Mouse (Mus musculus): ENCODE measurements at regions not wholly inside any gene's neighbourhood (a gene's known extent, or its start where the extent isn't known, plus 50 kb on each side); places are given as distances from the start of the nearest gene placed in this dataset.

DNA sequence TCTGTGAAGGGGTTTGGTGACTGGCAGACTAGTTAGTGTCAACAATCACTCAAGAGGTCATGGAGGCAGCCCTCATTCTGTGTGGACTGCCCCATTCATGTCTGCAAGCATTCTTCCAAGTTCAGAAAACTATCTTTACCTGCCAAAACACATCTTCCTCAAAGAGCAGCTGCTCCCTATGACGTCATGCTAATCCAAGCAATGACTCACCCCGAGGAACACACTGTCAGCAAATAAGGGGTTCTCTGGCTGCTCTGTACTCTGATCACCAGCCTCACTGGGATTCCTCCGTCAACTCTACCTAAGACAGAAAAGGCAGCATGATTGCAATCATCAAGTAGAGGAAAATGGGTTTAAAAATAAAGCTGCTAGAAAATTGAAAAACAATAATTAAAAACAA, 165.4 kb upstream of the Nabp1 start:
- no peak for DNase-seq

DNA sequence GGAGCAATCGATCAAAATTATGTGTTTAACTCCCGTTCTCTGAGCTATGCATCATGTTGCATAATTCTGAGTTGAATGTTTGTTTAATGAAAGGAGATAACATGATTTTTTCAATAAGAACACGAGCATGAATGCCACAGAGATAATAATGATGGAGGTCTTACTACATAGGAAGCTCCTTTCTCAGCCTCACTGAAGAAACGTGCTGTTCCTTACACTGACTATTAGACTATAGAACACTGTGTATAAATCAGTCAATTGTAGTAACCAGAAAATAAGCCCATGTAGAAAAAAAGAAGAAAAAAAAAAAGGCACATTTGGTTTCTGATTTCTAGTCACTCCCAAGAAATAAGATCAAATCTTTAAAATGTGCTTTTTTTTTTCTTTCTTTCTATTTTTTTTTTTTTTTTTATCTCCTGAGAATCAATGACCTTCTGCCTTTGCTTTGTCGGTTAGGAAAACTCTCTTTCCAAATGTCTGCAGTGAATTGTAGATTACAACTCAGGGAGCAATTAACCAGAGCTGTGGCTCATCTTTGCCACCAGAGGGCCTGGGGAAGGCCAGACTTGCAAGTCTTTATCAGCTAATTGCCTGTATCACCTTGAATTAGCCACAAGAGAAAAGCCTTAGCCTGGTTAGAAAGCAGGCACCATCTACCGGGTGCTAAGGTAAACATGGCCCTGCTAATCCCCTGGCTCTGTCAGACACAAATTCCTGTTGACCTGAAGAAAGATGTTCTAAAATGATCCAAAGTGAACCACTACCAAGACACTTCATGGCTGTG, 160.5 kb upstream of the Nabp1 start:
- peak; percentile 33 for DNase-seq

DNA sequence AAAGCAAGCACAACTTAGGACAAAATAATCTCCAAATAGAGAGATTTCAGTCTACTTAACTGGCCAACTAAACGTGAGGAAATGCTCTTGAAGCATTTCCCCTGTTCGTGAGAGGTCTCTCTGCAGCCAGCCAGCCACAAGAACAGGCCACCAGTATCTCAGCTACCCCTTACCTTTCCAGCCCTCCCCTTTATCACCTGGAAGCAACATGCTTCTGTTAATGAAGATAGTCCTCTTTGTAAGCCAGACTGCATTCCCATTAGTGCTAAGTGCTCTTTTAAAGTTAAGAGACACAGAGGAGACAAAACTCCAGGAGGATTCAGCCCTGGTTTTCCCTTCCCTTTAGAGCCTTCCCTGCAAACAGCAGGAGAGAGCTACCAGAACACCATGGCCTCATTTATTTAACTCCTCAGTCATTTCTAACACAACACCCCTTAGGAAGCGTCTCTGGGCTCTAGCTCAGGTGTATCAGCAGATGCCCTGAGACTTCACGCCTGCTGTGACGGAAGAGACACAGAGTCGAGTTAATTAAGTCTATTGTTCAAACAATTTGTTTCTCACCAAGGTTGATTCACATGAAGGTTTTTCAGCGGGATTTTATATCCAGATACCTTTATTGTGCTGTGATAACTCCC, 157.8 kb upstream of the Nabp1 start:
- no peak for DNase-seq

DNA sequence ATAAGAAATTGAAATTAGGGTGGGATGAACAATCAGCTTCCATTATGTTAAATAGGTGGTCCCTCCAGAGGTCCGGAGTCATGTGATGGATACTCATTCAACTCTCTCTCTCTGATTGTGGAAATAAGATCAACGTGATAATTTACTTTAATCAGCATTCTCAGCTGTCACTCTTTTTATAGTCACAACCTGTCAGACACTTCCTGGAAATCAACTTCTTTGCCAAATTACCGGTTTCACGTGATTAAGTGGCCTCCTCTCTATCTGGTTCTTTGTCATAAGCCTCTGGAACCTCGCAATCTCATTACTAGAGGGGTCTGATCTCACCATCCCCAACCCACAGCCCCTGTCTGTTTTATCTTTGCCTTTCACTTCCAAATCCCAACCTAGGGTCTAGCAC, 155.6 kb upstream of the Nabp1 start:
- no peak for DNase-seq

DNA sequence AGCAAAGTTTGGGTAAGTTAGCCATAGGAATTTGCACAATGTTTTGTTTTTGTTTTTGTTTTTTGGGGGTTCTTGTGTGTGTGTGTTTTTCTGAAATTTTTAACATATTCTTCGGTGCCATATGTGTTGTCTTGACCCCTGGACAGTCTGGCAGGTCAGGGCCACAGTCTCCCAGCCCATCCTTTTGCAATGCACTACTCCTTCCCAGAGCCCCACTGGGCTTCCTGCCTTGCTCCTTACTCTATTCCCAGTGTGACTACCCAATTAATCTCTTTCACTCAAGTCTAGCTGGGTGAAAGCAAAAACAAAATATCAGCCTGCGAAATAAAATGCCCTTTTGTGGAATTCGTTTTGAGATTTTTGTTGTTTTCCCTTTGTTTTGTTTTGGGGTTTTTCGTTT, 154.6 kb upstream of the Nabp1 start:
- DNase-seq = no peak

DNA sequence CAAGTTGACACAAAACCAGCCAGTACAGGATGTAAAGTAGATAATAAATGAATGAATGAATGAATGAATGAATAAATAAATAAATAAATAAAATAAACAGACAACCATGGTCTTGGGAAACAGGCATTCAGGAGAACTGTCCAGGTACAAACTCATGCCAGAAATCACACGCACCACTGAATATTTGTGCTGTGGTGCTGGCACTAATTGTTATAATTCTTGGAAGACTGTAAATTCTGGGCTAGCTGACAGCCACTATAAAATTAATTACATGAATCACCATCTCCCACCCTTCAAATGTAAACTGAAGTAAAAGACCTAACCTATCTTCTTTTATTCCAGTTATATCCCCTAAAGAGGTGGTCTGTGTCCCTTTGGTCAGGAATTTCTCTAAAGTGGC, 151.6 kb upstream of the Nabp1 start:
- DNase-seq = no peak

DNA sequence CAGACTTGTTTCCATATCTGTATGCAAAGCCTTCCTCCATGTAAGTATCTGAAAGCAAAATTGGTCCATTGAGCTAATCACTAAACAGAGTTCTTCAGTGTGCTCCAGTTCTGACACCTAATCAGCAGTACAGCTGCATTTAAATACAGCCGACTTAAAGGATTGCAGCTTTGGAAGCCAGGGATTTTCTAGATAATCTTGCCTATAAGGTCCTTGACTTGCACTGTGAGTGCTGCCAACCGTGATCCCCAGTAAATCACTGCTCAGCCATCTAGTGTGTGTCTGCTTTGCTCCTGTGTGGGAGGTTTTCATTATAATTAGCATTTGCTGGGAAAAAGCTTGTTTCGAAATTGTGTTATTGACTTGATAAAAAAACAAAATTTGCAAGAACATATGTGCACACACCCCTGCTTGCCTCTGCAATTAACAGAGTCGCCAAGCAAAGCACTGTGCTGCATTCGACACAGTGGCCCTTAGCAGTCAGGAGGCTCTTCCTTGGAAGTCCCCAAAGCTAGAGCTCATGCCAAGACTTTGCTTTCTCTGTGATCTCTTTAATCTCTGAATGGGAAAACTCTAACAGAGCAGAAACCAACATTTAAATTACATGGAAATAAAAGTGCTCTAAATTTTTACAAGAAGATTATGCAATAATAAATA, 150.0 kb upstream of the Nabp1 start:
- no peak for DNase-seq

DNA sequence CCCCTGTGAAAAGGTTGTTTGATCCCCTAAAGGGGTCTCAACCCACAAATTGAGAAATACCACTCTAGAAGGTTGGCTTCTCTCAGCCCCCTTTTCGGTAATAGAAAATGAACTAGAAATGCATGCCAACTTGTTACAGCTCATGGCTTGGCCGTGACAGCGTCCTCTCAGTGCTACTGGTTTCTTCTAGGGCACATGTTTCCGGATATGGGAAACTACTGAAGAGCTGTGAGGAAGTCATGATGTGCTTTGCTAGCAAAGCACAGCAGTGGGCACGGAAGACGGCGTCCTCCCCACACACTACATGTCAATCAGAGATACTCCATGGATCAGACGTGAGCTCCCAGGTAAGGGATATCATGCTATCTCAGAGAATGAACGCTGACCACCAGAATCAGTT, 148.1 kb upstream of the Nabp1 start:
- DNase-seq = no peak

DNA sequence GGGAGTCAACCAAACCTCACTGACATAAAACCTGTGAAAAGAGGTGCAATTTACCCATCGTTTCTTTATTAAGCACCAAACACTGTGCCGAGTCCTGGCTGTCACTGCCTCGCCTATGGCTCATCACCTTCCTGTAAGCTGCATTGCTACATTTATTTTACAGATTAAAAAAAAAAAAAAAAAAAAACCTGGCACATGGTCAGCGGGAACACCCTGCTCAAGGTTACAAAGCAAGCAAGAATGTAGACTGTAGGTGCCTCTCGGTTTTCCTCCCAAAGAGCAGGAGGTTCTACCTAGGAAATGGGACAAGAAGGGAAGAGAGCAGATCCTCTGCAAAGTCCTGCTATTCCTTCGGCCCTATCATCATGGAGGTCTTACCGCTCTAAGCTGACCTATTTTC, 146.9 kb upstream of the Nabp1 start:
- no peak for DNase-seq

DNA sequence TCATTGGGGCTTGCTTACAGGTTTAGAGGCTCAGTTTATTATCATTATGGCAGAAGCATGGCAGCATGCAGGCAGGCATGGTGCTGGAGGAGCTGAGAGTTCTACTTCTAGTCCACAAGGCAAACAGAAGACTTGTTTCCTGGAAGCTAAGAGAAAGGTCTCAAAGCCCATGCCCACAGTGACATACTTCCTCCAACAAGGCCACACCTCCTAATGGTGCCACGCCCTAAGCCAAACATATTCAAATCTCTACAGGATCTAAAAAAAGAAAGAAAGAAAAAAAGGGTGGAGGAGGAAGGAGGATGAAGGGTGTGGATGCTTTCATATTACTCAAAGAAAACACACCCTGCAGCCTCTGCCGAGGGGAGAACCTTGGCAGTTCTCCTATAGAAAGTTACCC, 146.3 kb upstream of the Nabp1 start:
- DNase-seq = no peak

DNA sequence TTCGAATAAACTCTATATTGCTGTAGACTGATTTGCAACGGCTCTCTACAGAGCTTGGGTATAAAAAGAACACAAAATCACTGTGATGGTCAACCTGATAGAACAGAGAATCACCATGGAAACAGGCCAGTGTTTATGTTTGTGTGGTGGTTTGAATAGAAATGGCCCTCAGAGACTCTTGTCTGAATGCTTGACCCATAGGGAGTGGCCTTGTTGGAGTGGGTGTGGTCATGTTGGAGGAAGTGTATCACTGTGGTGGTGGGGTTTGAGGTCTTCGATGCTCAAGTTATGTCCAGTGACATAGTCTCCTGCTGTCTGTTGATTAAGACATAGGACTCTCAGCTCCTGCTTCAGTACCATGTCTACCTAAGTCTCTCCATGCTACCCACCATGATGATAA, 144.8 kb upstream of the Nabp1 start:
- DNase-seq = no peak

DNA sequence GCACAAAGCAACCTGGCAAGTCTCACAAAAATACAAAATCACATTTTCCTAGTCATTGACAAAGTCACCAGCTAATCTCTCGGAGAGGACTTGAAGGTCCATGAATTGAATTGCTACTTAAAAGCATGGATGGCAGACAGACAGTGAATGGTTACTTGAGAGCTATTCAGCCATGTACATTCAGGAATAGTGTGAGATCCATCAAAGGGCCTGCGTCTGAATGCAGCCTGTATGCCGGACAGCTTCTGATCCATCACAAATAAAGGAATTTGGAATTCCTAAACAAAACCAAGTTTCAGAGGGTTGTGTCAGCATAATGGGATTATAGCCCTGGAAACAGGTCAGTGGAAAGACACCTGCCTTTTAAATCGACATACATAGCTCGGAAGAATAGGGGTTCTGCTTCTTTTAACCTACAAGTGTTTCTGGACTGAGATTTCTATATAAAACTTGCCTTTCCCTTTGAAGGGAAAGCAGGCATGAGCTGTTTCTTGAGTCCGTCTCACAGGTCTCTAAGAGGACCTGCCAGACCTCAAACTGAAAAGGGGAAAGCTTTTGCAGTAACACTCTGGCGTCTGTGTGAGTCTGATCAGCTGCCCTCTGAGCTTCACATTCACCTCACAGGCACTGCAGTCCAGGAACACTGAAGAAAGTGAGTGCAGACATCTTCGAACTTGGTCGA, 144.1 kb upstream of the Nabp1 start:
- DNase-seq = no peak

DNA sequence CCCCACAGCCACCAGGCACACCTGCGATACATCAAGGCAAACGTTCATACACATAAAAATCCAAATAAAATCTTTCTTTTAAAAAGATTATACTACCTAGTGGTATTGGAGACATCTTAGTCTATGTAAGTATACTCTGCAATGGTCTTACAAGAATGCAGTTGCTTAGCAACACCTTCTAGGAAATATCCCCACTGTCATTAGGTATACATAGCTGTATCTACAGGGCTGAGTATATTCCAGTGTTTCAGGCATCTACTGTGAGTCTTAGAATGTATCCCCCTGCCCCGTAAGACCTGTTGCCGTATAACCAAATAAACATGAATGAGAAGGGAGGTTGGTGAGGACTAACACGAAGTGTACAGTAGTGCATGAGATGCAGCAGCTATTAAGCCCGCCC, 142.8 kb upstream of the Nabp1 start:
- DNase-seq = no peak

DNA sequence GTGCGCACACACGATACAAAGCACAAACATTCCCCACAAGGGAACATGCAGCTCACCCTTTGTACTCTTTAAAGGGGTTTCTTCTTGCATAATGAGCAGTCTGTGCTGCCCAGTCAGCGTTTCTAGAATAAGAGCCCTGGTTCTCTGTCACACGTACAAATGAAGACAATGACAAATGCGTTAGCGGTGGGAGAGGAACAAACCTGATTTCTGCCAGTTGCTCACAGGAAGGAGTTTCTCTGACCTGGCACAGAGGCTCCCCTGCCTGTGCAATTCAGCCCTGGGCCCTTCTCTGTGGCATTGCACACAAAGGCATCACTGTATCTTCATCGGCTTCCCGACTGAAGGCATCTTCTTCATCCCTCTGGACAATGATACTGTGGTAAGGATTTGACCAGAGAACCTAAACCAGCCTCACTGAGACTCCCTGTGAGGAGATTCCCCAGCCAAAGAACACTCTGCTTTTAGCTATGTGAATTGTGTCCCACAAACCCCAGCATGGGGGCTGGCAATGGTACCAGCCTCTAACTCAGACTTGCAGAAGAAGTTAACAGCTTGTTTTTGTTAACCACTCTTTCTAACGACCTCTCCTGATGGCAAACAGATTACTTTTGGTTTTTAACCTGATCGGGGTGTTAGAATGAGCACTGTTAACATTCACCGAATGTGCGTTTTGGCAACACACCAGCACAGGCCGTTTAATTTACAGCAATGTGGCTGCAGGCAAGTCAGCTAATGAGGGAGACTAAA, 139.5 kb upstream of the Nabp1 start:
- DNase-seq = no peak

DNA sequence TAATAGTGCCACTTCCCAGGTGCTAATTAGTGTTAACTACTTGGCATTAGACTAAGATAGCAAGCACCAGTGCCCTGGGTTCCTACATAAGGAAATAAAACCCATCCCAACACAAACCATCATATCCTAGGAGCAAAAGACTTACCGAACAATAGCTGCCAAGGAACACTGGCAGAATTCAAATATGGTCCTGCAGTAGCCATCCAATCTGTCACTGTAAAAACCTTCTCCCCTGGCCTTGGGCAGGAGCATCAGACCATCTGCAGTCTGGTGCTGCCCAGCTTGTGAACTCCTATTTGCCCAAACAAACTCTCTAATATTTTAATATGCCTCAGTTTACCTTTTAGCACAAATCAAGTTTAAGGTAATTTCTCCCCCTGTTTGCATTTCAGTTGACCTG, 137.9 kb upstream of the Nabp1 start:
- no peak for DNase-seq

DNA sequence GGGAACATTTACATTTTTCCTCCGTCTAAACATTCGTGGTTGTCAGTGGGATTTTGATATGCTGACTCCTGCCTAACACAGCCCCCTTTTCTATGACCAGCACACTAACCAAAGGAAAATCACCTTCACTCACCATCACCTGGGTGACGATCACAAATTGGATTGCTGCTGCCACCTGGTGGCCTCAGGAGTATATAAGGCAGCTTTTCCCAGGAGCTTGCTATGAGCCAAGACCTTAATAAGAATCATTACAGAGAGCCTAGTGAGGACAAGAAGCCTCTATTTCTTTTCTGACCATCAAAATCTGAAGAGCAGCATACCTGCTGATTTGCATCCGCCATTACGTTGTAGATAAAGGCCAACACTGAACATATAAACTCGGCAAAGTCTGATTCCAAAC, 137.3 kb upstream of the Nabp1 start:
- peak; percentile 83 for DNase-seq

DNA sequence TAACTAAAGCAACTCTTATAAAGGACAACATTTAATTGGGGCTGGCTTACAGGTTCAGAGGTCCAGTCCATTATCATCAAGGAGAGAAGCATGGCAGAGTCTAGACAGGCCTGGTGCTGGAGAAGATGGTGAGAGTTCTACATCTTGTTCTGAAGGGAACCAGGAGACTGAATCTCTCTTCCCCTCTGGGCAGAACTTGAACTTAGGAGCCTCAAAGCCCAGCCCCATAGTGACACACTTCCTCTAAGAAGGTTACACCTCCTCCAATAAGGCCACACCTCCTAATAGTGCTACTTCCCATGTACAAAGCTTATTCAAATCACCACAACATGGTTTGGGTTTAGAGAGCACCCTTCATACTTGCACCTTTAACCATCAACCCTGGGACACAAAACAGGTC, 136.5 kb upstream of the Nabp1 start:
- DNase-seq = no peak

DNA sequence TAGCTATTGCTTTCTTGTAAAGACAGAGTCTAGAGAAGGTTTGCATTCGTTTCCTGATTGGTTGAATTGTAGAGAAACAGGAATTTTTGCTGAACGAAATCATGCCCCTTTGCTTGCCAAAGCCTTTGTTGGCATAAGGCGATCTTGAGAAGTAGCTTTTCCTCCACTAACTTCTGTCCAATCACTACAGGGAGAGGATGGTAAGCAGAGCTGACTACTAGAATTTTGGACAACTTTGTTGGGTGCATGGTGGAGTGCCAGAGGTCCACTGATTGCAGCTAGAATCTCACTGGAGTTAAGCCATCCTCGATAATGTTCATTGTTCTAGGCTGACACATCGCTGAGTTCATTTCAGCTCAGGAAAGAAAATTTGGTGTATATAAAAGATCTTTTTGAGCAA, 131.1 kb upstream of the Nabp1 start:
- DNase-seq = no peak

DNA sequence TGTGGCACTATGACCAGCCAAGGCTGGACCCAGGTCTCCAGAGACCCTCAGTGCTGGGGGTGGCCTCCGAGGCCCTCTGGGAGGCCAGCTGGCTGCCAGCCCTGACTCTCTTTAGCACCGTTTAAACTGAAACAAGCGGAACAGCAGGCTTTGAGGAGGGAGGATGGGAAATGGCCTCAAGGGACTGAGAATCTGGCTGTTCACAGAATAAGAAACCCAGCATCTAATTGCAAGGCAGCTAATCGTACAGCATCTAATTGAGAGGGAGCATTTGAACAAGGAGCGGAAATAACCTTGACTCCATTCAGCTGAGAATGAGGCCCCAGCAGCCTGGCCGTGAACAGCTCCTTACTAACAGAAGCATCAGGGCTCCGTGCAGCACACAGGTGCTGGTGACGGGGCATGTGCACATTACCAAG, 129.2 kb upstream of the Nabp1 start:
- DNase-seq = no peak

DNA sequence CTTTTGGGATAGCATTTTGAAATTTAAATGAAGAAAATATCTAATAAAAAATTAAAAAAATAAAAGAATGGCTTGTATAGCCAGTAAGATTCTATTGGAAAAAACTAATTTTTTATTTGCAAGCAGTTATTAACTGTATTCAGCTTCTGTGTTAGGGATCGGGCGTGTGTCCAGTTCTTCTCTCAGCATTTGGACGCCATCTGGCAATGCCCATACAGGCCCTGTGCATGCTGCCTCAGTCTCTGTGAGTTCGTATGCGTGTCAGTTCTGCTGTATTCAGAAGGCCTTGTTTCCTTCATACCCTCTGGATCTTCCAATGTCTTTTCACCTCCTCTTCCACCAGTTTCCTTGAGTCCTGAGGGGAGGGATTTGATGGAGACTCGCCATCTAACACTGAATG, 123.8 kb upstream of the Nabp1 start:
- no peak for DNase-seq

DNA sequence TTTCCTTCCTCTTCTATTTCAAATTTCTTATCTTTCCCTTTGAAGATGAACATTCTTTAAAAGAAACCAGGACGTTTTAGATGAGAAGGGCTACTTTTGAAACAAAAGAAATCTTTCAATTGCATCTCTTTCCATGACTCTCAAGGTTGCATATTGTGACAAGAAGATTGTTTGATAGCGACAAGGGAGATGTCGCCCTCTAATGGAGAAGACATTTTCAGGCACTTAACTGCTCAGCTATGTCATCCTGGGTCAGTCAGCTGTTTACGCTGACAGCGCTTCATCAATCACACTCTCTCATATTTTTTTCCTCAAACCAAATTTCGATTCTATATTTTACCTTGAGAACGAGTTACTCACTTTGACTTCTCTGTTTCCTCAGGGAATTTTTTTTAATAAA, 122.2 kb upstream of the Nabp1 start:
- DNase-seq = peak; percentile 40

DNA sequence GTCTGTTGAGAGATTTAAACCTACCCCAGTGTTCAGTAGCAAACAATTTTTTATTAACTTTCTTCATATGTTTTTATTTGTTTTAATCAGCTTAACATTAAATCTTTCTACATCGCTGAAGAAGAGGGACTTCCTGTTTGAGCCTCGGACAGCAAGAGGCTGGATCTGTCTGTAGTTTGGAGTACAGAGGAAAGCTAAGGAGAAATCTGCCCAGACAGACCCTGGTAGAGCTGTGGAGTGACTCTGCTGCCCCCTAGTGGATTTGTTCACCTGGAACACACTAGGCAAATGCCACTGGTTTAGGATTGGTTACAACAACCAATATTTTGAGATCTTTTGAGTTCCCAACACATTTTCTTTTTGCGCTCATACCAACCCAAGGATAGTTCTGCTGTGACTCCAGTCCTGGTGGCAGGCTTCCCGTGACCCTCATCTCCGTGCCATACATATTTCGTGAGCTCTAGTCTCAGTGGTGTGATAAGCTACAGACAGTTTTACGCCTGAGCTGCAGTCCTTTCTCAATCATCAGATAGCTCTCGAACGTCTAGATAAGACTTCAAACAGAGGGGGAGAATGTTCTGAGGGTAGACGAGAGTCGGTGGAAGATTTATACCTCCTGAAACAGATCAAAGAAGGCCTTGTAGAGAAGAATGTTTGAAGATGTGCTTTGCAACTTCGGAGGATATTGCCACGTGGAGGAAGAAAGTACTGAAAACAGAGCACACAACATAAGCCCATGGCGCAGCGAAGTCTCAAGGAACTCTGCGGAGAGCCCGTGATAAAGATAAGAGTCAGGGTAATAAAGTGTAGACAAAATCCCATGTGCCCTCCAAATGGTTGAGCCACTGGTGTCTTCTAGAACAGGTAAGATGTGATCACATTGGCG, 119.0 kb upstream of the Nabp1 start:
- peak; percentile 89 for DNase-seq

Data from thymus, postnatal 4 days (tissue).